Mouse (Mus musculus) stomach, postnatal 0 days (tissue): Measurements from ENCODE around the gene Casp6. TPM values are rescaled to one million over a fixed set of nuclear protein-coding genes. Genes with fewer than 3 reads are reported as not detected.
A peak's percentile ranks its signal among the peaks of the same experiment; 100 is the strongest.

ENCODE experiments used
- ATAC-seq: fragments of 200-750 bp; cut with Nextera tagmentation; 2 replicates; pipeline ENCODE4 v1.8.0; 2017; ENCODE audit not compliant: low FRiP score, low TSS enrichment
- DNase-seq: peaks from one replicate; pipeline ENCODE4 v3.0.0-alpha.2; 2016; ENCODE audit warnings: low spot score
- H3K27ac ChIP-seq: fragments of 300-500 bp; sonication (generic); replicated peaks from 2 replicates; pipeline ENCODE4 v1.5.1; 2014; ENCODE audit warnings: mild to moderate bottlenecking, control low read depth
- H3K27me3 ChIP-seq: fragments of 300-500 bp; sonication (generic); 2 replicates; pipeline ENCODE4 v1.6.1; 2014; ENCODE audit warnings: low read length; ENCODE audit not compliant: control insufficient read depth, insufficient read depth
- H3K36me3 ChIP-seq: fragments of 300-500 bp; sonication (generic); 2 replicates; pipeline ENCODE4 v1.6.1; 2014; ENCODE audit warnings: low read length, mixed read lengths; ENCODE audit not compliant: control insufficient read depth, insufficient read depth
- H3K4me1 ChIP-seq: fragments of 300-500 bp; sonication (generic); replicated peaks from 2 replicates; pipeline ENCODE4 v1.6.1; 2014; ENCODE audit warnings: antibody characterized with exemption; ENCODE audit not compliant: control insufficient read depth, insufficient read depth
- H3K4me2 ChIP-seq: fragments of 300-500 bp; sonication (generic); replicated peaks from 2 replicates; pipeline ENCODE4 v1.6.1; 2014; ENCODE audit warnings: low read depth, mild to moderate bottlenecking, control low read depth, moderate library complexity
- H3K4me3 ChIP-seq: fragments of 300-500 bp; sonication (generic); 2 replicates; pipeline ENCODE4 v1.5.1; 2014; ENCODE audit warnings: low read depth, low read length, control low read depth
- H3K9ac ChIP-seq: fragments of 300-500 bp; sonication (generic); 2 replicates; pipeline ENCODE4 v1.6.1; 2014; ENCODE audit warnings: mild to moderate bottlenecking, low read length, control low read depth, mixed read lengths
- H3K9me3 ChIP-seq: fragments of 300-500 bp; sonication (generic); 2 replicates; pipeline ENCODE4 v1.6.1; 2016; ENCODE audit warnings: low read length; ENCODE audit not compliant: control insufficient read depth
- CTCF ChIP-seq: IDR thresholded peaks from 2 replicates; pipeline ENCODE4 v1.5.1; 2016; ENCODE audit warnings: antibody characterized with exemption, low read depth, mild to moderate bottlenecking, moderate library complexity
- EP300 ChIP-seq: optimal IDR thresholded peaks from 2 replicates; pipeline ENCODE3; 2016; ENCODE audit warnings: antibody characterized with exemption
- WGBS: fragments of 180-500 bp; shearing (Covaris S2); extraction: QIAGEN DNeasy Blood & Tissue Kit; methylation state at CpG from one replicate; pipeline ENCODE4 v1.1.7; 2014; 5-methylcytosine and 5-hydroxymethylcytosine counted together
- polyA plus RNA-seq: library from polyadenylated mRNA; unstranded; fragments of >200 nt; fragmentation: Nextera tagmentation; extraction: Ambion mirVana; gene quantifications from 2 replicates; pipeline ENCODE4 v1.2.1, GENCODE M21; 2015

Gene Casp6
- polyA plus RNA-seq = 164 and 176 TPM in 2 replicates

DNA sequence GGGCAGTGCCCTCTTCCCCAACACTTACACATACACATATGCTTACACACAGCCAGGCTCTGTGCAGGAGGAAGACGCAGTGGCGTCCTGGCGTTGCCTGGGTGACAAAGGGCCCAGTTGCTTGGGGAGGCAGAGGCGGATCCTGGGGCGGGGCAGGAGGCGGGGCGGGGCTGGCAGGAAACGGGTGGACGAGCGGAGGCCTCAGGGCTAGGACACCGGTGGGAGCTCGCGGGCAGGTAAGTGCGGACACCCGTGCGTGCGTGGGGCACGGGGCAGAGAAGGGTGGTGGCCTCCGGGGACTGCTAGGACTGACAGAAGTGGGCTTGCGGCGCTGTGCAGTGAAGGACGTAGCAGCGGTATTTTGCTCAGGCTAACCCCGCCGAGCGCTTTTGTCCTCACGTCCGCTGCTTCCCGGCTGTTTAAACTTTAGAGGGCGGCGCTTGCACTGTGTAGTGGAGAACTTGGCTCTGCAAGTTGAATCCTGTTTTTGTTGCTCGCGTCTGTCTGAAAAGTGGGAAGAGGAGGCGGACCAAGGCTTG, at the start of gene Casp6:
Casp6 (plus strand) TSS at position 155 of the 539 bp plus-strand sequence.
- peak within 1 kb of the TSS; percentile 68 for H3K4me3 ChIP-seq
- WGBS = under 1% methylated on average over 32 of the region's 34 CpGs
- no peaks in the 10 kb centered on the region for H3K9me3 ChIP-seq
- no peaks in the 10 kb centered on the region for H3K27me3 ChIP-seq
- DNase-seq (peak; percentile 97), ATAC-seq (peak; percentile 93)
- H3K4me2 ChIP-seq = peak within 1 kb of the TSS; percentile 80
- peak within 1 kb of the TSS; percentile 81 for H3K27ac ChIP-seq
- TF ChIP-seq CTCF = no peak
- TF ChIP-seq EP300 = no peak
- H3K36me3 ChIP-seq = no peaks in the 10 kb centered on the region; the same call in 1 of the 2 replicates
- peak within 1 kb of the TSS; percentile 72 for H3K9ac ChIP-seq
- peaks cover 4% of the 10 kb centered on the region; the same call in 1 of the 2 replicates for H3K4me1 ChIP-seq

DNA sequence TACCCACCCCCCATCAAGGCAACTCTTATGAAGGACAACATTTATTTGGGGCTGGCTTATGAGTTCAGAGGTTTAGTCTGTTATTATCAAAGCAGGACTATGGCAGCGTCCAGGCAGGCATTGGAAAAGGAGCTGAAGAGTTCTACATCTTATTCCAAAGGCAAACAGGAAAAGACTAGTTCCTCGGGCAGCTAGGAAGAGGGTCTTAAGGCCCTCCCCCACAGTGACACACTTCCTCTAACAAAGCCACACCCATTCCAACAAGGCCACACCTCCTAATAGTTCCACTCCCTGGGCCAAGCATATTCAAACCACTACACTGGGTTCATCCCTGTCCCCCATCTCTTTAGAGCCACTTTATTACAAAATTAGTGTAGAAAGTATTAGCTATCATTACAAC, 38.6 kb upstream of the Casp6 start:
- no peaks in the 10 kb centered on the region for H3K9me3 ChIP-seq
- ATAC-seq (no peak), DNase-seq (no peak)
- H3K4me1 ChIP-seq = no peaks in the 10 kb centered on the region
- WGBS = 68% methylated on average over 2 of the region's 2 CpGs
- H3K4me2 ChIP-seq = no peak overlapping the region
- H3K27me3 ChIP-seq = no peaks in the 10 kb centered on the region
- TF ChIP-seq CTCF = no peak
- TF ChIP-seq EP300 = no peak
- H3K9ac ChIP-seq = no peak overlapping the region
- no peaks in the 10 kb centered on the region for H3K36me3 ChIP-seq
- no peak overlapping the region for H3K27ac ChIP-seq
- H3K4me3 ChIP-seq = no peak overlapping the region

DNA sequence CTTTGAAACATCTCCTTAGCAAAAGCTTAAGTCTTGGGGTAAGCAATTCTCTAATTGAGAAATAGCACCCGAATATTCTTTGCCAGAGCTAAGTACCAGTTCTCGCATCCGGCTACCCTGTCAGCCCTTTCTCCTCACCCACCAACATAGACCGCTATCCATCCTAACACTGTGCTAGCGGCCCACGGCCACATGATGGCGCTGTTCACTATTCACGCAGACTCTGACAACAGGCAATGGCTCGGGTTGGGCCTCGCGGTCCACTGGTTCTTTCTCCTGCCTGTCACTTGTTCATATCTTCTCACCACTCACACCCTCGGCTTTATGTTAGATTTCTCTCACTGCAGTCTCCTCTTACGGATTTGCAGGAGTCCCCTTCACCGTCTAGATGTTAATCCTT, 37.5 kb upstream of the Casp6 start:
- H3K9ac ChIP-seq = no peak overlapping the region
- no peak overlapping the region for H3K4me3 ChIP-seq
- WGBS = 52% methylated on average over 14 of the region's 14 CpGs
- DNase-seq (peak; percentile 74), ATAC-seq (0 out of 2 replicates have a peak, but pooled peaks have one; percentile 59)
- TF ChIP-seq CTCF (peak; percentile 82), EP300 (no peak)
- no peaks in the 10 kb centered on the region for H3K4me1 ChIP-seq
- no peak overlapping the region for H3K27ac ChIP-seq
- H3K4me2 ChIP-seq = no peak overlapping the region
- H3K36me3 ChIP-seq = no peaks in the 10 kb centered on the region
- no peaks in the 10 kb centered on the region for H3K9me3 ChIP-seq
- H3K27me3 ChIP-seq = no peaks in the 10 kb centered on the region

DNA sequence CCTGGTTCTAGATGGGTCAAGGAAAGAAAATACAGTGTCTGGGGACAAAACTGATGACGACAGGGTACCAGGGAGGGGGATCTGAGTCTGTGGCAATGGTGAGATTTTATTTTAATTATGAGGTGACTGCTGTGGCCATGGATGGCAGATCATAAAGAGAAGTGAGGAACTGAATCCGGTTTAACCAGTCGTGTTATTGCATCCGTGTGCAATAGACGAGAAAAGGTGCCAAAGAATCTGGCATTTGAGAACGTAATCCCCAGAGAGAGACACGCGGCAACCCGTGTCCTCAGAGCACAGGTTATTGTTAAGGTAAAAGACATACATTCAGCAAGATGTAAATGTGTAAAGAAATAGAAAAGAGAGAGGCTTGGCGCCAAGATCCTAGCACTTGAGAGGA, 23.9 kb upstream of the Casp6 start:
- Histone ChIP-seq H3K36me3 (no peaks in the 10 kb centered on the region), H3K4me1 (0 out of 2 replicates have a peak, but pooled peaks cover 3% of the 10 kb centered on the region), H3K9me3 (no peaks in the 10 kb centered on the region), H3K27ac (no peak overlapping the region), H3K4me2 (no peak overlapping the region), H3K4me3 (no peak overlapping the region), H3K9ac (no peak overlapping the region), H3K27me3 (no peaks in the 10 kb centered on the region)
- TF ChIP-seq EP300 = no peak
- TF ChIP-seq CTCF = no peak
- WGBS = 57% methylated on average over 10 of the region's 10 CpGs
- ATAC-seq (no peak), DNase-seq (no peak)

DNA sequence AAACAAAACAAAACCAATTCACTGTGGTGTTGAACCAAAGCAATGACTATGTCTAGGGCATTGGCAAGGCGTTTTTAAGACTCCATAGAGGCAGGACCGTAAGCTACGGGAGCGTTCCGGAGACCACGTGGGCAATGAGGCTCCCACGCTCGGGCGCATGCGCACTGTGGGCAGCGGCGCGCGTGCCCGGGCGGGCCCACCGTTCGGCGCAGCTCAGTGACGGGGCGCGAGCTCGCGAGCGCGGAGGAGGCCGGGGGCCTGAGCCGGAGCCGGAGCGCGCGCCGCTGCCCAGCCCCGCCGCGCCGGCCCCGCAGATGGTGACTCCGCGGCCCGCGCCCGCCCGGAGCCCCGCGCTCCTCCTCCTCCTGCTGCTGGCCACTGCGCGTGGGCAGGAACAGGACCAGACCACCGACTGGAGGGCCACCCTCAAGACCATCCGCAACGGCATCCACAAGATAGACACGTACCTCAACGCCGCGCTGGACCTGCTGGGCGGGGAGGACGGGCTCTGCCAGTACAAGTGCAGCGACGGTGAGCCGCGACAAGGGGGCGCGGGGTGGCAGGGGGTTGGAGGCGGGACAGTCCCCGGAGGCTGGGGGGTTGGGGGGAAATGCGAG, 22.7 kb upstream of the Casp6 start, which contains the start of gene Pla2g12a:
Pla2g12a (plus strand) TSS at position 202 of the 617 bp plus-strand sequence.
- peak within 1 kb of the TSS; percentile 61 for H3K27ac ChIP-seq

More for the DNA sequence above, 22.7 kb upstream of the Casp6 start, which contains the start of gene Pla2g12a:
- peak; percentile 90 for DNase-seq
- Histone ChIP-seq H3K36me3 (no peaks in the 10 kb centered on the region), H3K4me1 (0 out of 2 replicates have a peak, but pooled peaks cover 3% of the 10 kb centered on the region), H3K4me2 (peak within 1 kb of the TSS; percentile 89), H3K9ac (peak within 1 kb of the TSS; percentile 75), H3K4me3 (peak within 1 kb of the TSS; percentile 67), H3K27me3 (no peaks in the 10 kb centered on the region), H3K9me3 (no peaks in the 10 kb centered on the region)
- TF ChIP-seq EP300 (no peak), CTCF (peak; percentile 49)
- under 1% methylated on average over 43 of the region's 66 CpGs for WGBS
- ATAC-seq = peak; percentile 86
